In the genomic region with DNA sequence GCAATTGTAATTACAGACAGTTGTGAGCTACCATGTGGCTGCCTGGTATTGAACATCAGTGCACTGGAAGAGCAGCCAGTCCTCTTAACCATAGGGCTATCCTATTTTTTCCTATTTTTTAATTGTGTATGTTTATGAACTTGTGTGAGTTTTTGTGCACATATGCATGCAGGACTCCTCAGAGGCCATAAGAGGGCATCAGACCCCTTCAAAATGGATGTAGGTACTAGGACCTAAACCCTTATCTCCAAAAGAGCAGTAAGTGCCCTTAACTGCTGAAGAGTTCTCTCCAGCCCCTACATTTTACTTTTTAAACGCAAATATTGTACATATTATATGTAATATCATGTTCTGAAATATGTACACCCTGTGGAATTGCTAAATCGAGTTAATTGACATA, we compare ENCODE assay signal across 11 mouse cellular contexts. TPM values are rescaled to one million over a fixed set of nuclear protein-coding genes. Genes with fewer than 3 reads are reported as not detected.
DNase-seq lines count a peak whose midpoint lies in the region; ATAC-seq lines count a peak whose summit lies in the region.
"Had no signal": no experiment of that assay in that cellular context is flagged by ENCODE, and none has a peak within 500 bp of the region (broad histone marks: within the 10 kb centered on the region; RNA-seq: fewer than 3 reads in every experiment).

No protein-coding gene starts in this region.

- no peaks in the 10 kb centered on the region for H3K27me3 ChIP-seq in hindbrain, embryonic 11.5 days (ENCODE audit: control insufficient read depth, insufficient read depth, low read length)
- peaks cover 10% of the 10 kb centered on the region; the same call in 1 of the 2 replicates for H3K27me3 ChIP-seq in hindbrain, embryonic 12.5 days

- H3K4me1 ChIP-seq in hindbrain, embryonic 11.5 days (replicated peaks; ENCODE audit: control insufficient read depth, insufficient read depth, low read length): no peaks in the 10 kb centered on the region
- H3K4me1 ChIP-seq in hindbrain, embryonic 12.5 days: no peaks in the 10 kb centered on the region

- no peak overlapping the region for H3K4me2 ChIP-seq in hindbrain, embryonic 11.5 days (replicated peaks; ENCODE audit: low read depth, low read length)
- H3K4me2 ChIP-seq in hindbrain, embryonic 12.5 days (replicated peaks): no peak overlapping the region

- DNase-seq in hindbrain, embryonic 11.5 days (ENCODE audit: low spot score): peak; percentile 27
- peak; percentile 24 for DNase-seq in thymus, postnatal 0 days (ENCODE audit: low spot score)
- no peak for DNase-seq in thymus, adult 18-20 months
- DNase-seq in embryo, embryonic 10 days (ENCODE audit: low spot score): peak; percentile 53
- no peak for DNase-seq in adrenal gland, postnatal 36 days

- no peak overlapping the region for H3K9ac ChIP-seq in hindbrain, embryonic 11.5 days (ENCODE audit: low read depth, low read length)
- no peak overlapping the region for H3K9ac ChIP-seq in hindbrain, embryonic 12.5 days

- no peak overlapping the region for H3K4me3 ChIP-seq in hindbrain, embryonic 11.5 days (ENCODE audit: low read depth, low read length)
- H3K4me3 ChIP-seq in hindbrain, embryonic 12.5 days: no peak overlapping the region

- WGBS in hindbrain, embryonic 11.5 days: 29% methylated on average over 2 of the region's 2 CpGs
- WGBS in hindbrain, embryonic 12.5 days: 36% methylated on average over 2 of the region's 2 CpGs

- no peak for ATAC-seq in hindbrain, embryonic 11.5 days (ENCODE audit: low FRiP score)
- no peak for ATAC-seq in hindbrain, embryonic 12.5 days (ENCODE audit: low FRiP score)
- no peak; the same call in 1 of the 2 replicates for ATAC-seq in granulocyte monocyte progenitor cell, adult 5-6 weeks (replicated peaks; ENCODE audit: poor library complexity, severe bottlenecking)
- ATAC-seq in monocyte, adult 5-6 weeks (replicated peaks; ENCODE audit: insufficient number of reproducible peaks, low FRiP score, low TSS enrichment, poor library complexity, severe bottlenecking): no peak

- H3K36me3 ChIP-seq in hindbrain, embryonic 11.5 days (ENCODE audit: control insufficient read depth, insufficient read depth, low read length): no peaks in the 10 kb centered on the region
- no peaks in the 10 kb centered on the region for H3K36me3 ChIP-seq in hindbrain, embryonic 12.5 days

- no peak overlapping the region for H3K27ac ChIP-seq in hindbrain, embryonic 11.5 days (ENCODE audit: low read depth, low read length)
- H3K27ac ChIP-seq in hindbrain, embryonic 12.5 days: no peak overlapping the region

- H3K9me3 ChIP-seq in hindbrain, embryonic 11.5 days (ENCODE audit: control insufficient read depth, low read length): no peaks in the 10 kb centered on the region
- H3K9me3 ChIP-seq in hindbrain, embryonic 12.5 days (replicated peaks): no peaks in the 10 kb centered on the region

RNA-seq across cellular contexts. Expression of a gene that starts 11.1 kb away (rescaled TPM):
- polyA plus RNA-seq in hindbrain, embryonic 11.5 days (2014; fragmentation: Nextera tagmentation; extraction: Ambion mirVana): 0.10 TPM in 1 of 2 replicates, not detected in the other
- polyA plus RNA-seq in hindbrain, embryonic 12.5 days (2016; fragmentation: Nextera tagmentation; extraction: Ambion mirVana): 0.10 and 0.16 TPM in 2 replicates
- polyA plus RNA-seq in thymus, postnatal 0 days (2015; fragmentation: Nextera tagmentation; extraction: Ambion mirVana): 0.82 and 1.5 TPM in 2 replicates
- total RNA-seq in granulocyte monocyte progenitor cell, adult 5-6 weeks (2014; fragmentation: Nextera tagmentation): not detected in 2 replicates
- total RNA-seq in granulocyte monocyte progenitor cell, adult 5-6 weeks (2017): 1.1 TPM in 1 of 2 replicates, not detected in the other
- not detected for total RNA-seq in adrenal gland, postnatal 36 days (2021)
- total RNA-seq in monocyte, adult 5-6 weeks (2017): not detected in 3 replicates
- total RNA-seq: adrenal gland, postnatal 4 days; heart, adult 18-20 months had no signal
- polyA plus RNA-seq: neural tube, embryonic 11.5 days had no signal

RNA-seq across cellular contexts. Expression of a gene that starts 11.3 kb away (rescaled TPM):
- not detected in 2 replicates for polyA plus RNA-seq in hindbrain, embryonic 11.5 days (2014; fragmentation: Nextera tagmentation; extraction: Ambion mirVana)
- 0.38 TPM in 1 of 2 replicates, not detected in the other for polyA plus RNA-seq in hindbrain, embryonic 12.5 days (2016; fragmentation: Nextera tagmentation; extraction: Ambion mirVana)
- 0.38 and 1.2 TPM in 2 replicates for polyA plus RNA-seq in thymus, postnatal 0 days (2015; fragmentation: Nextera tagmentation; extraction: Ambion mirVana)
- not detected in 2 replicates for total RNA-seq in granulocyte monocyte progenitor cell, adult 5-6 weeks (2014; fragmentation: Nextera tagmentation)
- 0.43 and 4.0 TPM in 2 replicates for total RNA-seq in granulocyte monocyte progenitor cell, adult 5-6 weeks (2017)
- total RNA-seq in adrenal gland, postnatal 36 days (2021): not detected
- total RNA-seq in monocyte, adult 5-6 weeks (2017): 0.87 TPM in 1 of 3 replicates, not detected in the others
- total RNA-seq: heart, adult 18-20 months had no signal
- polyA plus RNA-seq: neural tube, embryonic 11.5 days had no signal

RNA-seq across cellular contexts. Expression of a gene that starts 43.7 kb away (rescaled TPM):
- 9.7 and 11.8 TPM in 2 replicates for polyA plus RNA-seq in hindbrain, embryonic 11.5 days (2014; fragmentation: Nextera tagmentation; extraction: Ambion mirVana)
- 14.7 and 17.5 TPM in 2 replicates for polyA plus RNA-seq in hindbrain, embryonic 12.5 days (2016; fragmentation: Nextera tagmentation; extraction: Ambion mirVana)
- polyA plus RNA-seq in thymus, postnatal 0 days (2015; fragmentation: Nextera tagmentation; extraction: Ambion mirVana): 0.59 and 0.62 TPM in 2 replicates
- 19.5 and 21.0 TPM in 2 replicates for total RNA-seq in granulocyte monocyte progenitor cell, adult 5-6 weeks (2014; fragmentation: Nextera tagmentation)
- total RNA-seq in granulocyte monocyte progenitor cell, adult 5-6 weeks (2017): 11.0 and 11.3 TPM in 2 replicates
- total RNA-seq in adrenal gland, postnatal 36 days (2021): 1 to 10 TPM; 3.6 to 7.1 TPM
- 17.9 to 23.8 TPM (median 21.6 TPM) in 3 replicates for total RNA-seq in monocyte, adult 5-6 weeks (2017)

Comparison
In these comparisons a context has a peak if more than half of its experiments do, and no peak if none do; other contexts are left out.
1. DNase-seq: peak in hindbrain, embryonic 11.5 days (single experiment), thymus, postnatal 0 days (single experiment) and embryo, embryonic 10 days (single experiment); none in thymus, adult 18-20 months (0 of 2) and adrenal gland, postnatal 36 days (0 of 2).